Mouse (Mus musculus): ENCODE data around the gene Rimbp2. TPM values are rescaled to one million over a fixed set of nuclear protein-coding genes. Genes with fewer than 3 reads are reported as not detected.

Rimbp2 gene
- total and polyA plus RNA-seq, 3 experiments = not detected

DNA sequence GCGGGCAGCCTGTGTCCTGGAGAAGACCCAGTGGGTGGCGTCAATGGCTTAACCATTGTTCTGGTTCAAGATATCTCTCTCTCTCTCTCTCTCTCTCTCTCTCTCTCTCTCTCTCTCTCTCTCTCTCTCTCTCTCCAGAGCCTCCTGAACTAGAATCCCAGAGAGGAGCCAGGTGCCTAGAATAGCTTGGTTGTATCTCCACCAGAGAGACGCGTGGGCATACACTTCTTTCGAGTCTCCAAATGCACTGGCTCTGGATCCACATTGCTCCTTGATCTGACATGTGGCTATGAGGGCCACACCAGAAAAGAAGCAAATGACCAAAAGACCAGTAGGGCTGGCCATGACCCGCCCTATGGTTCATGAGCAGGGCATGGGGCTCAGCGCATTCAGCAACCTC, 116.2 kb downstream of the Rimbp2 start:
- no peak overlapping the region for H3K9ac ChIP-seq (ENCODE audit: insufficient read depth, low read depth)
- no peak for DNase-seq (ENCODE audit: extremely low read depth)
- no peak for TF ChIP-seq NRF1 (IDR thresholded peaks at IDR 0.05; ENCODE audit: low read depth, low read length)
- no peak for TF ChIP-seq ELF1 (IDR thresholded peaks at IDR 0.05; ENCODE audit: low read depth, low read length)
- TF ChIP-seq POLR2A (IDR thresholded peaks at IDR 0.05; ENCODE audit: low read depth, low read length) = no peak
- TF ChIP-seq EP300 (IDR thresholded peaks at IDR 0.05; ENCODE audit: low read length) = no peak
- no peak for TF ChIP-seq ZC3H11A (IDR thresholded peaks at IDR 0.05; ENCODE audit: low read depth, low read length)
- dilution Hi-C loops (cut with MboI; ENCODE audit: extremely low pct_ligation_motif_present, extremely low pct_unique_long_range_greater_than_20kb, low sequenced_read_pairs) = no loop called here
- H3K27me3 ChIP-seq (replicated peaks) = no peaks in the 10 kb centered on the region
- in situ Hi-C loops (cut with MboI; ENCODE audit: low pct_ligation_motif_present, low pct_unique_long_range_greater_than_20kb, low sequenced_read_pairs) = no loop called here
- no peaks in the 10 kb centered on the region for H3K36me3 ChIP-seq (replicated peaks in 1 of 2; ENCODE audit: control insufficient read depth in 1 of 2, insufficient read depth in 1 of 2, low read length in 1 of 2)
- no peak overlapping the region for H3K4me3 ChIP-seq (replicated peaks in 1 of 3; ENCODE audit: low read depth in 2 of 3, low read length in 2 of 3, poor library complexity in 1 of 3)
- no peak overlapping the region for H3K27ac ChIP-seq (ENCODE audit: insufficient read depth, low read depth)
- H3K4me1 ChIP-seq (ENCODE audit: control insufficient read depth in 1 of 2, insufficient read depth in 2 of 2) = no peaks in the 10 kb centered on the region
- peaks cover 92% of the 10 kb centered on the region for H3K9me3 ChIP-seq (replicated peaks; ENCODE audit: low read length)
- no peaks in the 10 kb centered on the region for H3K79me2 ChIP-seq (replicated peaks; ENCODE audit: control insufficient read depth, extremely low read depth, insufficient read depth, poor library complexity, severe bottlenecking)
- no peak overlapping the region for H3K4me2 ChIP-seq (ENCODE audit: insufficient read depth, low read depth, poor library complexity, severe bottlenecking)

DNA sequence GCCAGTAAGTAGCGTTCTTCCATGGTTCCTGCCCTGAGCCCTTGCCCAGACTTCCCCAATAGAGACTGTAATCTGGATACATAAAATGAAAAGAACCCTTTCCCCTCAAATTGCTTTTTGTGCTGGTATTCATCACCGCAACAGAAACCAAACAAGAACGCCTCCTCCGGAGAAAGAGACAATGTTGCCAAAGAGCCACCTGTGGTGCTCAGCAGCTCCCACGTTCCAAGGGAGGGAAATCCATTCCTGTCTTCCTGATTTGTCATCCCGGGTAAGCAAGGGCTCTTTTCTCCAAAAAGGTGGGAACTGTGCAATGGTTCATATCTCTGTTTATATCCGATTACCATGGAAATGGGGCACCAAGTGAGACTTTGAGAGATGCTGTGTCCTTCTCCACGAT, 119.2 kb downstream of the Rimbp2 start:
- H3K4me1 ChIP-seq (ENCODE audit: control insufficient read depth in 1 of 2, insufficient read depth in 2 of 2) = no peaks in the 10 kb centered on the region
- no peak for DNase-seq (ENCODE audit: extremely low read depth)
- peaks cover 91% of the 10 kb centered on the region for H3K9me3 ChIP-seq (replicated peaks; ENCODE audit: low read length)
- H3K36me3 ChIP-seq (replicated peaks in 1 of 2; ENCODE audit: control insufficient read depth in 1 of 2, insufficient read depth in 1 of 2, low read length in 1 of 2) = no peaks in the 10 kb centered on the region
- H3K4me3 ChIP-seq (replicated peaks in 1 of 3; ENCODE audit: low read depth in 2 of 3, low read length in 2 of 3, poor library complexity in 1 of 3) = no peak overlapping the region
- no peaks in the 10 kb centered on the region for H3K27me3 ChIP-seq (replicated peaks)
- in situ Hi-C loops (cut with MboI; ENCODE audit: low pct_ligation_motif_present, low pct_unique_long_range_greater_than_20kb, low sequenced_read_pairs) (no loop called here), dilution Hi-C loops (cut with MboI; ENCODE audit: extremely low pct_ligation_motif_present, extremely low pct_unique_long_range_greater_than_20kb, low sequenced_read_pairs) (no loop called here)
- no peaks in the 10 kb centered on the region for H3K79me2 ChIP-seq (replicated peaks; ENCODE audit: control insufficient read depth, extremely low read depth, insufficient read depth, poor library complexity, severe bottlenecking)
- H3K9ac ChIP-seq (ENCODE audit: insufficient read depth, low read depth) = no peak overlapping the region
- TF ChIP-seq NELFE (IDR thresholded peaks at IDR 0.05; ENCODE audit: low read depth, low read length) (no peak), USF2 (conservative IDR thresholded peaks at IDR 0.05; ENCODE audit: low read depth, low read length) (no peak), UBTF (IDR thresholded peaks at IDR 0.05; ENCODE audit: low read depth, low read length) (no peak), TCF12 (IDR thresholded peaks at IDR 0.05; ENCODE audit: low read depth, low read length) (no peak), RAD21 (IDR thresholded peaks at IDR 0.05; ENCODE audit: low read depth, low read length) (no peak), BHLHE40 (IDR thresholded peaks at IDR 0.05; ENCODE audit: low read depth, low read length) (no peak), KAT2A (IDR thresholded peaks at IDR 0.05; ENCODE audit: insufficient replicate concordance, low read length) (no peak), MAFK (IDR thresholded peaks at IDR 0.05; ENCODE audit: insufficient replicate concordance, low read length) (no peak), ZNF384 (IDR thresholded peaks at IDR 0.05; ENCODE audit: low read depth, low read length) (no peak), RCOR1 (conservative IDR thresholded peaks at IDR 0.05; ENCODE audit: low read depth, low read length) (no peak), ZKSCAN1 (IDR thresholded peaks at IDR 0.05; ENCODE audit: borderline replicate concordance, low read depth, low read length) (no peak), CTCF (conservative IDR thresholded peaks at IDR 0.05 in 1 of 2, IDR thresholded peaks at IDR 0.05 in 1 of 2; ENCODE audit: low read depth in 2 of 2, low read length in 2 of 2) (no peak), CHD1 (IDR thresholded peaks at IDR 0.05; ENCODE audit: low read depth, low read length) (no peak), POLR2A (IDR thresholded peaks at IDR 0.05; ENCODE audit: low read depth, low read length) (no peak), POLR2AphosphoS2 (IDR thresholded peaks at IDR 0.05; ENCODE audit: low read depth, low read length) (no peak), HCFC1 (IDR thresholded peaks at IDR 0.05; ENCODE audit: low read depth, low read length) (no peak), MYC (IDR thresholded peaks at IDR 0.05; ENCODE audit: low read depth, low read length) (no peak), PAX5 (IDR thresholded peaks at IDR 0.05; ENCODE audit: low read length) (no peak), ZMIZ1 (IDR thresholded peaks at IDR 0.05; ENCODE audit: low read depth, low read length) (no peak), MXI1 (IDR thresholded peaks at IDR 0.05; ENCODE audit: low read depth, low read length) (no peak)
- no peak overlapping the region for H3K27ac ChIP-seq (ENCODE audit: insufficient read depth, low read depth)
- H3K4me2 ChIP-seq (ENCODE audit: insufficient read depth, low read depth, poor library complexity, severe bottlenecking) = no peak overlapping the region
